Mouse (Mus musculus) hindbrain, embryonic 16.5 days (tissue): ENCODE results near the gene Blvra. TPM values are rescaled to one million over a fixed set of nuclear protein-coding genes. Genes with fewer than 3 reads are reported as not detected.

Source experiments
- ATAC-seq: fragments of 200-750 bp; cut with Nextera tagmentation; 2 replicates; pipeline ENCODE4 v1.8.0; 2017; ENCODE audit warnings: moderate TSS enrichment, moderate library complexity
- H3K27ac ChIP-seq: fragments of 300-500 bp; sonication (generic); 2 replicates; pipeline ENCODE4 v1.5.1; 2014; ENCODE audit warnings: low read depth, mild to moderate bottlenecking, control low read depth, low read length, moderate library complexity
- H3K27me3 ChIP-seq: fragments of 300-500 bp; sonication (generic); replicated peaks from 2 replicates; pipeline ENCODE4 v1.6.1; 2014; ENCODE audit warnings: low read length; ENCODE audit not compliant: control insufficient read depth, insufficient read depth
- H3K36me3 ChIP-seq: fragments of 300-500 bp; sonication (generic); 2 replicates; pipeline ENCODE4 v1.6.1; 2014; ENCODE audit warnings: mild to moderate bottlenecking, low read length, moderate library complexity, mixed read lengths; ENCODE audit not compliant: control insufficient read depth, insufficient read depth
- H3K4me1 ChIP-seq: fragments of 300-500 bp; sonication (generic); 2 replicates; pipeline ENCODE4 v1.6.1; 2014; ENCODE audit warnings: low read depth, low read length; ENCODE audit not compliant: control insufficient read depth, insufficient read depth
- H3K4me2 ChIP-seq: fragments of 300-500 bp; sonication (generic); 2 replicates; pipeline ENCODE4 v1.6.1; 2014; ENCODE audit warnings: mild to moderate bottlenecking, low read length, control low read depth, moderate library complexity
- H3K4me3 ChIP-seq: fragments of 300-500 bp; sonication (generic); 2 replicates; pipeline ENCODE4 v1.5.1; 2014; ENCODE audit warnings: mild to moderate bottlenecking, low read length, control low read depth, moderate library complexity
- H3K9ac ChIP-seq: fragments of 300-500 bp; sonication (generic); 2 replicates; pipeline ENCODE4 v1.6.1; 2014; ENCODE audit warnings: low read depth, mild to moderate bottlenecking, control low read depth, low read length, moderate library complexity
- H3K9me3 ChIP-seq: fragments of 300-500 bp; sonication (generic); 2 replicates; pipeline ENCODE4 v1.6.1; 2014; ENCODE audit warnings: mild to moderate bottlenecking, low read length, moderate library complexity; ENCODE audit not compliant: control insufficient read depth
- WGBS: fragments of 180-500 bp; shearing (Covaris S2); extraction: QIAGEN DNeasy Blood & Tissue Kit; methylation state at CpG from one replicate; pipeline ENCODE4 v1.1.7; 2014; 5-methylcytosine and 5-hydroxymethylcytosine counted together
- microRNA-seq: library from miRNA; unstranded; fragments of <30 nt; microRNA quantifications from one replicate; pipeline ENCODE4, GENCODE M21; 2017
- polyA plus RNA-seq: library from polyadenylated mRNA; unstranded; fragments of >200 nt; fragmentation: Nextera tagmentation; extraction: Ambion mirVana; gene quantifications from 2 replicates; pipeline ENCODE4 v1.2.1, GENCODE M21; 2015

The Blvra gene
- polyA plus RNA-seq, 1 experiment from 2014 or later = 30.4 TPM

- Histone ChIP-seq H3K4me2 (peak overlapping the region; percentile 81), H3K27ac (no peak overlapping the region), H3K27me3 (no peaks in the 10 kb centered on the region), H3K9me3 (no peaks in the 10 kb centered on the region), H3K9ac (no peak overlapping the region), H3K4me3 (no peak overlapping the region), H3K4me1 (peaks cover 4% of the 10 kb centered on the region), H3K36me3 (no peaks in the 10 kb centered on the region)
- 80% methylated on average over 10 of the region's 10 CpGs for WGBS
- no peak for ATAC-seq
Observed at GRCm38 (mm10) chr2:127142031-127142430, 71.6 kb downstream of the Blvra start.

GRCm38 (mm10) chr2:127142577-127143157, 72.2 kb downstream of the Blvra start:
- no peak overlapping the region for H3K27ac ChIP-seq
- peaks cover 4% of the 10 kb centered on the region for H3K4me1 ChIP-seq
- no peaks in the 10 kb centered on the region for H3K36me3 ChIP-seq
- H3K4me3 ChIP-seq = peak overlapping the region; percentile 55
- WGBS = 10% methylated on average over 6 of the region's 6 CpGs
- ATAC-seq = no peak; the same call in 1 of the 2 replicates
- H3K4me2 ChIP-seq = peak overlapping the region; percentile 81
- H3K9ac ChIP-seq = peak overlapping the region; percentile 74
- no peaks in the 10 kb centered on the region for H3K9me3 ChIP-seq
- H3K27me3 ChIP-seq = no peaks in the 10 kb centered on the region

GRCm38 (mm10) chr2:127143158-127144063, 72.9 kb downstream of the Blvra start, which contains the start of gene Itpripl1:
Itpripl1 (minus strand) TSS chr2:127143442.
- no peaks in the 10 kb centered on the region for H3K27me3 ChIP-seq
- no peak within 1 kb of the TSS for H3K27ac ChIP-seq
- H3K4me1 ChIP-seq = peaks cover 4% of the 10 kb centered on the region
- peak within 1 kb of the TSS; percentile 81 for H3K4me2 ChIP-seq
- H3K9ac ChIP-seq = peak within 1 kb of the TSS; percentile 74
- peak within 1 kb of the TSS; percentile 55 for H3K4me3 ChIP-seq
- H3K9me3 ChIP-seq = no peaks in the 10 kb centered on the region
- WGBS = 4% methylated on average over 31 of the region's 31 CpGs
- no peaks in the 10 kb centered on the region for H3K36me3 ChIP-seq
- peak; percentile 90 for ATAC-seq

- Histone ChIP-seq H3K4me2 (no peak overlapping the region), H3K36me3 (no peaks in the 10 kb centered on the region), H3K4me1 (peaks cover 4% of the 10 kb centered on the region), H3K4me3 (no peak overlapping the region), H3K27ac (no peak overlapping the region), H3K9me3 (no peaks in the 10 kb centered on the region), H3K9ac (no peak overlapping the region), H3K27me3 (no peaks in the 10 kb centered on the region)
- WGBS = 92% methylated on average over 3 of the region's 3 CpGs
- ATAC-seq = no peak
Observed at GRCm38 (mm10) chr2:127145699-127146098, 75.2 kb downstream of the Blvra start.

Small RNA genes lying within 50 kb of the gene (microRNA-seq; reads per million reads assigned to microRNA genes)
- not detected for gene Gm24081

Other genes with a start within 250 kb of the Blvra start
- 28.6 and 28.8 TPM in 2 replicates for gene Trpm7, start 194.4 kb upstream of the Blvra start, polyA plus RNA-seq
- gene Sppl2a, start 137.4 kb upstream of the Blvra start, polyA plus RNA-seq = 33.8 and 37.4 TPM in 2 replicates
- gene Ap4e1, start 61.9 kb upstream of the Blvra start, polyA plus RNA-seq = 9.8 and 11.6 TPM in 2 replicates
- 14.5 and 19.8 TPM in 2 replicates for gene Ncaph, start 63.3 kb downstream of the Blvra start, polyA plus RNA-seq
- gene Itpripl1, start 72.8 kb downstream of the Blvra start, polyA plus RNA-seq = 11.0 and 12.4 TPM in 2 replicates
- 0.88 and 0.96 TPM in 2 replicates for gene 1810024B03Rik, start 137.6 kb downstream of the Blvra start, polyA plus RNA-seq
- 40.1 and 51.3 TPM in 2 replicates for gene Snrnp200, start 137.7 kb downstream of the Blvra start, polyA plus RNA-seq
- gene Ciao1, start 177.2 kb downstream of the Blvra start, polyA plus RNA-seq = 59.0 and 61.6 TPM in 2 replicates
- 58.7 and 61.1 TPM in 2 replicates for gene Tmem127, start 177.2 kb downstream of the Blvra start, polyA plus RNA-seq
- gene Stard7, start 199.6 kb downstream of the Blvra start, polyA plus RNA-seq = 85.9 and 91.6 TPM in 2 replicates